Mouse (Mus musculus): ENCODE data around the gene Ticam1.

Gene Ticam1

GRCm38 (mm10) chr17:56276643-56277566 is at the start of gene Ticam1:
TSS of gene Ticam1 (minus strand) at chr17:56276786.
- peak; percentile 79 for DNase-seq

- DNase-seq = peak; percentile 100
Measured at GRCm38 (mm10) chr17:56325450-56326152, 49.0 kb upstream of the Ticam1 start, which contains the start of gene Kdm4b. TSS of gene Kdm4b (plus strand) at chr17:56326062.

GRCm38 (mm10) chr17:56324419-56324818 is 47.8 kb upstream of the Ticam1 start:
- DNase-seq = peak; percentile 61

GRCm38 (mm10) chr17:56309191-56309945 is 32.8 kb upstream of the Ticam1 start:
- DNase-seq = no peak

GRCm38 (mm10) chr17:56308088-56308487 is 31.5 kb upstream of the Ticam1 start:
- no peak for DNase-seq

GRCm38 (mm10) chr17:56305826-56306225 is 29.2 kb upstream of the Ticam1 start:
- no peak for DNase-seq

- no peak for DNase-seq
Measured at GRCm38 (mm10) chr17:56305156-56305555, 28.6 kb upstream of the Ticam1 start.

GRCm38 (mm10) chr17:56304718-56305117 is 28.1 kb upstream of the Ticam1 start:
- no peak for DNase-seq

GRCm38 (mm10) chr17:56303847-56304586 is 27.4 kb upstream of the Ticam1 start:
- peak; percentile 90 for DNase-seq

GRCm38 (mm10) chr17:56303160-56303846 is 26.7 kb upstream of the Ticam1 start, which contains the start of gene Uhrf1:
TSS of gene Uhrf1 (plus strand) at chr17:56303321.
- DNase-seq = no peak

GRCm38 (mm10) chr17:56302363-56302996 is 25.9 kb upstream of the Ticam1 start:
- DNase-seq = no peak

GRCm38 (mm10) chr17:56300186-56300585 is 23.6 kb upstream of the Ticam1 start, which contains the start of gene Arrdc5:
TSS of gene Arrdc5 (minus strand) at chr17:56300286.
- no peak for DNase-seq

GRCm38 (mm10) chr17:56298238-56298637 is 21.7 kb upstream of the Ticam1 start:
- no peak for DNase-seq

- no peak for DNase-seq
Measured at GRCm38 (mm10) chr17:56296201-56296600, 19.6 kb upstream of the Ticam1 start.

GRCm38 (mm10) chr17:56294241-56294640 is 17.7 kb upstream of the Ticam1 start:
- DNase-seq = peak; percentile 77

GRCm38 (mm10) chr17:56293291-56293690 is 16.7 kb upstream of the Ticam1 start:
- DNase-seq = no peak

- no peak for DNase-seq
Measured at GRCm38 (mm10) chr17:56292531-56293222, 16.1 kb upstream of the Ticam1 start, which contains the start of gene Plin3. TSS of gene Plin3 (minus strand) at chr17:56292873.

- no peak for DNase-seq
Measured at GRCm38 (mm10) chr17:56291826-56292475, 15.4 kb upstream of the Ticam1 start.

- DNase-seq = peak; percentile 71
Measured at GRCm38 (mm10) chr17:56291171-56291511, 14.6 kb upstream of the Ticam1 start.

Measured in cerebellum, adult 9-11 months (tissue).